Mouse (Mus musculus) testis, adult 2 months (tissue): ENCODE measurements around the gene Oit3.

Experiments used
- CTCF ChIP-seq: fragments of 200-500 bp; IDR thresholded peaks from 2 replicates; pipeline ENCODE4 v1.5.1; 2012; ENCODE audit warnings: low read depth, mild to moderate bottlenecking, inconsistent platforms, low read length, moderate library complexity; ENCODE audit not compliant: control insufficient read depth, insufficient read depth, insufficient replicate concordance
- POLR2A ChIP-seq: fragments of 200-500 bp; IDR thresholded peaks from 2 replicates; pipeline ENCODE4 v1.6.1; 2012; ENCODE audit warnings: low read depth, mild to moderate bottlenecking, inconsistent platforms, low read length, moderate library complexity; ENCODE audit not compliant: control insufficient read depth

DNA sequence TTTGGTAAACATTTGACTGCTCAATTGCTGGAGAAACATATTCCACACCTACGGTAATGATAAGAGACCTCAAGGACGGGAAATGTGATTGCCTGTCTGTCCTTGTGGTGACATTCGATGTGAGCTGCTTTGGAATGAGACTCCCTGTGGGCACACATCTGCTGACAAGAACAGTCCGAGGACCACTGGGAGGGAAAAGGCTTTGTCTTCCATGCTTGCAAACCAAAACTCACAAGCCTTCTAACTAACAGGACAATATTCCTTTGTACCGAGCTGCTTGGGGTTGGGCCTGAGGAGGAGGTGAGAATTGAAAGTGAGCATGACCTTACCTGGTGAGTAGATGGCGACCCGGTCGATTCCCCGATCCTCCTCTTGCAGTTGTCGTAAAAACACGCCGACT, 25.7 kb upstream of the Oit3 start:
- TF ChIP-seq CTCF (no peak), POLR2A (no peak)
